Mouse (Mus musculus) frontal cortex, adult 2 months (tissue): Measurements from ENCODE around the gene Ryk. TPM values are rescaled to one million over a fixed set of nuclear protein-coding genes. Genes with fewer than 3 reads are reported as not detected.

Experiments used
- DNase-seq, 2 experiments: peaks; one replicate each; pipeline ENCODE4 v3.0.0; 2022; ENCODE audit warnings: low spot score in 1 of 2; ENCODE audit errors: extremely low spot score in 1 of 2
- polyA plus RNA-seq: library from polyadenylated mRNA; depleted of rRNA; stranded (reverse); fragments of >200 nt; gene quantifications from 2 replicates; pipeline ENCODE4 v1.2.3, GENCODE M21; 2012; rRNA removed

The Ryk gene
- polyA plus RNA-seq, 1 experiment = 36.9 TPM

GRCm38 (mm10) chr9:102942221-102942620 lies 107.5 kb downstream of the Ryk start:
- DNase-seq = no peak

GRCm38 (mm10) chr9:102944891-102945290 lies 110.2 kb downstream of the Ryk start:
- DNase-seq = no peak

DNA sequence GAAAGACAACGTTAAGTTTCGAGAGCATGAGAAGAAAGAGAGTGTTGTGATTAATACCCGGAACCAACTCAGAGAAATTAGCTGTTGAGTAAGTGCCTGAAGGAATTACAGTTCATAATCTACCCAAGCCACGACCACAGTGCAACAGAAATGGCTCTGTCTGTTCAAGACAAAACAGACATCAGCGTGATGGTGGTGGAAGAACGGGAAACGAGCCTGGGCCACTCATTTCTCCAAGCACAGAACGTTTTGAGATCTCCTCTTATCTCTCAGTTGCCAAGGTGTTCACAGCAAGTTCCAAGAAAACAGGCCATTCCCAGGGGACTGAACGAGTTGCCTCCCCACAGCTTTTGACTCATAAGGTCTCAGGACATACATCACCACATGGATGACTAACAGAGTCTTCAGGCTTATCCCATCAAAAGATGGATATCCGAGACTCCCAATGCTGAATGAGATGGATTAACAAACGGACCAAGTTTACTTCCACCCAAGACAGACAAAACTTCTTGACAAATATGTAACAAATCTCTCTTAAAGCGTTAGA lies 111.8 kb downstream of the Ryk start:
- DNase-seq = no peak

DNA sequence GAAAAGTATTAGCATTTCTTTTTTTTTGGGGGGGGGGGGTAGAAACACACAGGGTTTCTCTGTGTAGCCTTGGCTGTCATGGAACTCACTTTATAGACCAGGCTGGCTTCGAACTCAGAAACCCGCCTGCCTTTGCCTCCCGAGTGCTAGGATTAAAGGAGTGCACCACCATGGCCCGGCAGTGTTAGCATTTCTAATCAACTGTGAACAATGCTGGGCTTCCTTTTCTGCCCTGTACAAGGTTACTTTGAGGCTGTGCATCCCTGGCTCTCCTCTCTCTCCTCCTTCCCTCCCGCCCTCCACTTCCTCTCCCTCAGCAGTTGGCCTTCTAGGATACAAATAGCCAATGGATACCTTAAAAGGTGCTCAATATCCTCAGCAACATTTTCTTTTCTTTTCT lies 114.0 kb downstream of the Ryk start:
- DNase-seq = no peak

- DNase-seq = no peak
These were observed 116.6 kb downstream of the Ryk start for GRCm38 (mm10) chr9:102951091-102951994.

DNA sequence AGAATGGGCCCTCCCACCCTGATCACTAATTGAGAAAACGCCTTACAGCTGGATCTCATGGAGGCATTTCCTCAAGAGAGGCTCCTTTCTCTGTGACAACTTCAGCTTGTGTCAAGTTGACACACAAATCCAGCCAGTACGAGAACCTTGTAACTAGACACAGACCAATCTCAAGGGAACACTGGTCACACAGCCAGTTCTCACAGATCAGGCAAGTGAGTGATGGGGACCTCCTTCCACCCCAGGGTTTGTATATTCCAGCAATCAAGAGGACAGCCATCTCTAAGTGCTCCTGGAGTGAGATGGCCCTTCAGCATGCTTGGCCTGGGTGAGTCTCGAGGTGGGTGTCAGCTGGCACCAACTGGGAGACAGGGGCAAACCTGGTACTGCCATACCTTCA lies 121.1 kb downstream of the Ryk start:
- no peak for DNase-seq

Other genes with a start within 250 kb of the Ryk start
- 139 and 152 TPM in 2 replicates for gene Anapc13, start 208.6 kb upstream of the Ryk start, polyA plus RNA-seq
- 35.8 and 44.6 TPM in 2 replicates for gene Cep63, start 208.4 kb upstream of the Ryk start, polyA plus RNA-seq
- 13.9 and 14.1 TPM in 2 replicates for gene Amotl2, start 118.2 kb upstream of the Ryk start, polyA plus RNA-seq
- 0.52 and 0.76 TPM in 2 replicates for gene Slco2a1, start 153.8 kb downstream of the Ryk start, polyA plus RNA-seq